Mouse (Mus musculus) right cerebral cortex, postnatal 14 days (tissue): ENCODE results near the gene Aldh1a2.

ENCODE experiments used
- DNase-seq: peaks from one replicate; pipeline ENCODE4 v3.0.0; 2022

Aldh1a2 gene

DNA sequence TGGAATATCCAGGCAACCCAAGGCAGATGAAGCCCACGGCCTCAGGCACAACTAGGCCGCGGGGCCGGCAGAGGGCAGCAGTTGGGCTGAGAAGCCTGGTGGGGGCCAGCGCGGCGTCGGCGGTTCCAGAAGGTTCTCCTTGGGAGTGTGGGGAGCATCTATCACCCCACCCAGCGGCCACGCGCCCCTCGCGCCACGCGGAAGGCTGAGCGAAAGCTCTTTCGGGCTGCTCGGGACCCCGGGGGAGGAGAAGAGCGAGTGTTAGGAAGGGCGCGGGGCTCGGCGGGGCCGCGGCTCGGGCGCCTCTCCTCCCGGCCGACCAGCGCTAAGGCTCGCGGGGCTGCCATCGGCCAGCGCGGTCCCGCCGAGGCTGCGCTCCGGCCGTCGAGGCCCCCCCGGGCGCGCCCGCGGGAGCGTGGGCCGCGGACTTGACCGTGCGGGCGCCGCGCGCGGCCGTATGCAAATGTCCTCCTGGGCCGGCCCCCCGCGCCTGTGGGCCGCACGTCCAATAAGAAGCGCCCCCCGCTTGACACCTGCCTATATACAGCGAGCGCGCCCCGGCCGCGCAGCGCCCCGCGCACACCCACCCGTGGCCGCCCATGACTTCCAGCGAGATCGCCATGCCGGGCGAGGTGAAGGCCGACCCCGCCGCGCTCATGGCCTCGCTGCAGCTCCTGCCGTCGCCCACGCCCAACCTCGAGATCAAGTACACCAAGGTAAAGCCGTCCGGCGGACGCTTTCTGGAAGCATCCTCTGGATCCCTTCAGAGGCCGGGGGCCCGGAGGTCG is at the start of gene Aldh1a2:
Gene Aldh1a2 (plus strand): TSS at position 542 of the 788 bp plus-strand sequence.
- DNase-seq = peak; percentile 52

DNA sequence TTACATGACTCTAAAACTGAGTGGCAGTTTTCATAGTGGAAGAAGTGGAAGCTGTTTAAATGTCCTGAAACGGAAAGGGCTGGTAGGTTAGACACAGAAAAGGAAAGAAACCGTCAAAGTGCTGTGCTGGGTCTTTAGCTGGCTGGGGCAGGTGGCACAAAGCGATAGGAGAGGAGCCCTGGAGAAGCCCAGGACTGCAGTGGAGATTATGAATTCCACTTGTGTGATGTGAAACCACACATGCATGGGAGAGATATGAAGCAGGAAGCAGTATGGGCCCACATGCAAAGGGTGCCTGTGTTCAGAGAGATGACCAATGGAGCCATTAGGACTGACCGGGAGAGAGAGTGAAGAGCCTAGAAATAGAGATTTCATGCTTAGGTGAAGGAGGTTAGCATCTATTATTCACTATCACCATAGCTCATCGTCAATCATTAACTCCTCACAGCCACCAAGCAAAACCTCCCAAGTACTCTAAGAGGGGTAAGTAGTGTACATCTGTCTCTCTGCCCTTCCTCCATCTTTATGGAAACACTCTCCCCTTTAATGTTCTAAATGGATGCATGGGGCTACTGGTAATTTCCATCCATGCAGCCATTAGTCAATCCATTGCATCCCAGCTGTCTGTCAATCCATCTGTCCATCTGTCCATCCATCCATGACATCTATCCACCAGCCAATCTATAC is 49.4 kb upstream of the Aldh1a2 start:
- DNase-seq = no peak

DNA sequence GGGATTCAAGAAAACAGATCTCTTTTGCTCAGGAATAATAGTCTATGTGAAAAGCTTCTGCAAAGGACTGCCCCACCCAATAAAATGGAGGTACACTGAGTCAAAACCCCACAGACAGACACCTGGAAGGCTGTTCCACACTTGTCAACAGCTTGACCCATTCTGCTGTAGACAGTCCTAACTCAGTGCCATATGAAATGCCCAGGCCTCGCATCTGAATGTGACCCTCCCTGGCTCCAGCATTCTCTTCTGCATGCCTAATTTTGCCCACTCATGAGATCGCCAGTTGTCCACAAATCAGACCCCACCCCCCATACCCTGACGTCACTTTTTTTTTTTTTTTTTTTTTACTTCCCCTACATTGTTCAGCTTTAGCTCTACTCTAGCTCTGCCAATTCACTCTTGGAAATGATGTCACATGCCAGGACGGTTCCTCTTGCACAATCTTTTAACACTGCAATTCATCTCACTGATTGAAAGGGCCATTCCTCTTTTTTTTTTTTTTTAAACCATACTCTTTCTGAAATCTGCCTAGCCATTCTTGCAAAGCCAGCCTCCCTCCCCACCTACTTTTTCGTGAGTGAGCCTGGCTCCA is 48.6 kb upstream of the Aldh1a2 start:
- DNase-seq = no peak

DNA sequence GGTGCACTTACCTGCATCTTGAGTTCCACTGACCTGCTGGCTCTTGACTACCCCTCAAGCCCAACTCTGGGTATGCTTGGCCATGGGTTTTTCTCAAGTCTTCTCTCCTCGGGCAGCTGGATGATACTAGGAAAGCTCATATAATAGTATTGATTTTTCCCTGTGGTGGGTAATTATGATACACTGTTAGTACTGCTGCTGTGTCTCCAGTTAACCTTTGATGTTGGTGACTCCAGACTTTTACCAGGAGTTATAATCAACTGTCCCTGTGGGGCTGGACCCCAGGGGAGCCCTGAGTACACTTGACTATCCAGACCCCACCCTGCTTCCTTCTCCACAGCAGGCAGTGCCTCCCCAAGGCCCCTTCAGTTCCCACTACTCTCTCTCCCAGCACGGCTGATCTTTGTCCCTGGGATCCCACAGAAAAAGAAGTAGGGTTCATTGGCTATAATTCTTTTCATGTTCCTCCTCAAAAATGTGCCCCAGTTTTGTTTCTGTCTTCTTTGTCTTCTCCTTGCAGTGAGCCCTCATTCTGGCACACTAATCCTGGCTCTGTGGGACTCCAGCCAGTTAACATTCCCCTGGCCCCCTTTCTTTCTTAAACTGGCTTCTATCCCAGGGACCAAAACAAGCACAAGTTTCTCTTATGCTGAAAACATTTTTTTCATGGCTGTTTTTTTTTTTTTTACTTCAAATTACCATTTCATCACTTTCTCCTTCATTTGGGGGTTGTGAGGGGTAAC is 47.9 kb upstream of the Aldh1a2 start:
- DNase-seq = no peak

DNA sequence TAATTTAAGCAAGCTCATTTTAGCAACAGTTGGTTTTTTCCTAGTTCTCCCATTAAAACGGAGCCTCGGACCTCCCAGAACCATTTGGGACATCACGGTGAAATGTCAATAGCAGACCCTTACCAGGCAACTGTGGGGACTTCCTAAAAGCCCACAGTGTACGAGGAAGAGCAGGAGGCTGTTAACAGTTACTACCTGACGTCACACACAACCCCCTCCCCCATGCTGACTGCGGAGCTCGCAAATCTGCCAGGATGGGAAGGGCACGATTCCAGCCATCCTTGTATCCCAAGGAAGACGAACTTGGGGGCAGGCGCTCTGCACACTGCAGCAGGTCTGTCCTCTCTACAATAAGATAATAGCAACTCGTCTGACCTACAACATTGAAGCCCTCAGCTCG is 47.1 kb upstream of the Aldh1a2 start, which contains the start of gene Aqp9:
Gene Aqp9 (minus strand): TSS at position 172 of the 400 bp plus-strand sequence.
- DNase-seq = peak; percentile 12

DNA sequence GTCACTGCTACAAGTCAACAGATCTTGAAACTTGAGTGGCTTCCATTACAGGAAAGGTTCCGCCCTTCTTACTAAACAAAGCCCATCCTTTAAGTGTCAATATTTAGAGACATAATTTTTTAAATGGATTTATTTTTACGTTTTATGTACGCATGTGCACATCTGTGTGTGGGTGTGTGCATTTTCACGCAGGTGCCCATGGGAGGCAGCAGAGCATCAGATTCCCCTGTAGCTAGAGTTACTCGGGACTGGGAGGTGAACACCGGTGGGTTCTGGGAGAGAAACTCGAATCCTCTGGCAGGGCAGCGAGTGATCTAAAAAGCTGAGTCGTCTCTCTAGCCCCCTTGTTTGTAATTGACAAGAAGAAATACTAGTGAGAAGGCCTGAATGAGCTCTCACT is 42.1 kb upstream of the Aldh1a2 start:
- DNase-seq = no peak

DNA sequence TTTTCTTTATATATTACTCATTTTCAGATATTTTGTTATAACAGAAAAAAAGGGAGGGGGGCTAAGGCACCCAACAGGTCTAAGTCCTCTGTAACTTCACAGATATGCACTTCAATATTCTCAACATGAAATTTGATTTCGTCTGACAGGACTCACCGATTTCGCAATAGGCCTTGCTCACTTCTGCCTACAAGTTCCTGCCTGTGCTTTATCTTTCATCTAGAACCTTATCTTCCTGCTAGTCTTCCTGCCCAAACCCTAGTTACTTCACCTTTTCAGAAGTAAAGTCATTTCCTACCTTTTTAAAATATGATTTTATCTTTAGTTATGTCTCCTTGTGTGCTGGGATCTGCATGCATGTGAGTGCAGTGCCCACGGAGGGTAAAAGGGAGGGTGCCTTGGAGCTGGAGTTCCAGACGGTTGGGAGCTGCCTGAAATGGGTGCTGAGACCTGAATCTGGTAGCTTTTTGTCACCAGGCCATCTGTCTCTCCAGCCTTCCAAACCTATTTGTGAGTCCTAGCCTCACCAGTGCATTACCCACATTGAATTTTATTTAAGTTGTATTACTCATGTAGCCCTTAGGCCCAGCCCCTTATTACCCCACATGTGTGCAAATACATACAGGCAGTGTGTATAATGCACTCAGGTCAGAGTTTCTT is 41.1 kb upstream of the Aldh1a2 start:
- no peak for DNase-seq

DNA sequence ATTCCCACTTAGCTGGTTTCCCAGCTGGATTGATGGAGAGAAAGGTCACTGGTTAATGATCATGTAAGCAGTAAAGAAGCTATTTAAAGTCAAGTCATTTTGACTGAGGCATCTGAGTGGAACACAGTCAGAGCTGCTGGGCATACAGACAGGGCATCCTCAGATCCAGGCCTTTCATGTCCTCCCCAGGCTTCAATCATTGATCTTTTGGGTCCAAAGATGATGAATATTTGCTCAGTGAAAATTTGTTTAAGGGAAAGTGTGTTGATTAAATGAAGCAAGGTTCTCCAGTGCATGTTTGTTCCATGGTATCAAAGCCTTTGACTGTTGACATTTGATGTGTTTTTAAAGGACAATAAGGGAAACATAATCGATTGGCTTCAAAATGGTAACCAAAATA is 39.9 kb upstream of the Aldh1a2 start:
- DNase-seq = no peak

DNA sequence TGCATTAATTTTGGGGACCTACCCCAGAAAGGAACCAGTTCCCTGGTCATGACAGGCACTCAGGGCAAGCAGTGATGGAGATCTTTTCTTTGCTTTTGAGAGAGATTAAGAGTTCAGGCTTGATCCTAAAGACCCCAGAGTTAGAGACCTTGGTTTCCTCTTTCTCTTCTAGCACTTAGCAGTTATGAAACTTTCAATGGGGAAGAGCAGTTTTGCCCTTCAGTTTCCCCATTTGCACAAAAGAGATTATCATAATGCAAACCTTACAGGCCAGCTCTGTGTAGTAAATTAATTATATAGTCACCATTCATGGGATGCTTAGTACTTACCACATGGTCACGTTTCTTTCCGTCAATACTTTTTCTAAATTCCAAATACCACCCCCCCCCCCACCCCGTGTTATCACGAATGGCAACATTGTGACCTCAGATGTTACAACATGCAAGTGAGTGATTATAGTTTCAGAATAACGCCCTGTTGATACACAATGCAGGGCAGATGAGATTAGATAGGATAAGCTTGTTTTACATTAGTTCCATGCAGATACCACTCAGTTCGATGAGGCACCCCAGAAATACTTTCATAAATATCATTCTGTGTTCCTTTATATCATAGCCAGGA is 36.2 kb upstream of the Aldh1a2 start:
- DNase-seq = no peak

DNA sequence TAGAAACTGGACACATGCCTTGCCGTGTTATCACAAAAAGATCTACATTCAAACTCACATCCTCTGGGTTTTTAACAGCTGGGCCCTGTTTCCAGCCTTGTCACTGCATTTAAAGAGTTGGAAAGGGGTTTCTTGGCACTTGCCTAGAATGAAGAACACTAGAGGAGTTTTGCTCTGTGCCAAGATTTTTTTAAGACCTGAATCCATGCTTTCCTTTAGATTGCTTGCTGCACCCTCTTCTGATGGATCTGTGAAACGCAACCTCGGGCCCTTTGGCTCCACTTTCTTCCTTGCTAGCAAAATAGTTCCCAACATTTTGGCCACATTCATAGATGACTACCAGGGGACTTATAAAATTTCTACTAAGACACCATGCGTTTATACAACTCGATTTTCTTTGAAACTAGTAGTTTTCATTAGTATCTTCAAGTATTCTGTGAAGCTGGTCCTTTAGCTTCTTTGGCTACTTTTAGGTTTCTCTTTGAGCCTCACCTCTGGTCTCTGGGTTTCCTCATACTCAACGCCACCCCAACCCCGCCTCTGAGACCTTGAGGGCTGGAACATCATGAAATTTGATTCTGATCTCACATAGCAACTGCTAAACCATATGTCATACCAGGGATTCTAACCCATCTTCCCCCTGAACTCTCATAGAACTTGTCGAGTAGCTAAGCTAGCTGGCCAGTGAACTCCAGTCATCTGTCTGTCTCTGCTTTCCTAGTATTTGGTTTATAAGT is 35.5 kb upstream of the Aldh1a2 start:
- DNase-seq = no peak

DNA sequence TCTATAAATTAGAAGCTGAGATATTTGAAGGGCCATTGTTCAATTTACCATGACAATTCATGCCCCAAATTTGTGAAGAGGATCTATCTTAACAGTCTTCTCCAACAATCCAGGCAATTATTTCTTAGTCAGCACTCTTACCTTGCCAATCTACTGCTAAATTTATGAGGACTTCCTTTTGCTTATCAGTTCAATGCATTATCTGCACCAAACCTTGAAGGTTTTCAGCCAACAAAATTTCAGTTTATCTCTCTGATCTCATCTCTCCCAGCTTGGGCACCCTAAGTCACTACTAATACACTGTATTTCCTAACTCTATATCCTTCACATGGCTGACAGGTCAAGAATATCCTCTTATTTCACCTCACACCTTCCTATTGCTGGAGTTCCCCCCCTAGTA is 30.3 kb upstream of the Aldh1a2 start:
- DNase-seq = no peak

DNA sequence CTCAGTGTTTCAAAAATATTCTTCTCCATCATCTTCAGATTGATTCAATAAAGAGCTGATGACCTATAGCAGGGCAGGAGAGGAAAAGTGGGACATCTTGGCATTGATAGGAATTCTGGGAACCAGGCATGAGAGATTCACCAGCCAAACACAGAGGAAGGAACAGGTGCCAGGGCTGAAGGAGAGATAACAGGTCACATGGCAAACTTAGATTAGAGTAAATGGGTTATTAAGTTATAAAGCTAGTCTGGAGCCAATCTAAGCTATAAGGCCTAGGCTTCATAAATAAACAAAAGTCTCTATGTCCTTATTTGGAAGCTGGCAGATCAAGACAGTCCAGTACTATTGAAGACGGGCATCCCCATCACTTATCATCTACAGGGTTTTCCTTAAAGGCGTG is 29.8 kb upstream of the Aldh1a2 start:
- DNase-seq = no peak

DNA sequence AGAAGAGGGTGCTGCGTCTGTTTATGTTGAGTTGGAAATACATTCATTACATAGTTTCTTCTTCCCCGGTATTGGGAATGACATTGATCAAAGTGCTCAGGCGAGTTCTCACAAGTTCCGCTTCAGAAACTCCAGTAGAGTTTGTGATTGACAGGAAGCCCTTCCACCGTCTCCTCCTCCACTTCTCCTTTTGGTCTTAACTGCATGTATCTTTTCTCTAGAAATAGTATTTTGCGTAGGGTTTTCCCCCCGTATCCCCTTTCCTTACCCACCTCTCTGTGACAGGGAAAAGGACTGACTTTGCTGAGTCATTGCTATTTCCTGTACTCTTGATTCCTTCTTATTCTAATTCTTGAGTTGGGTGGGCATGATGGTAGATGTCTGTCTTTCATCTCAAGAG is 28.2 kb upstream of the Aldh1a2 start:
- DNase-seq = no peak

DNA sequence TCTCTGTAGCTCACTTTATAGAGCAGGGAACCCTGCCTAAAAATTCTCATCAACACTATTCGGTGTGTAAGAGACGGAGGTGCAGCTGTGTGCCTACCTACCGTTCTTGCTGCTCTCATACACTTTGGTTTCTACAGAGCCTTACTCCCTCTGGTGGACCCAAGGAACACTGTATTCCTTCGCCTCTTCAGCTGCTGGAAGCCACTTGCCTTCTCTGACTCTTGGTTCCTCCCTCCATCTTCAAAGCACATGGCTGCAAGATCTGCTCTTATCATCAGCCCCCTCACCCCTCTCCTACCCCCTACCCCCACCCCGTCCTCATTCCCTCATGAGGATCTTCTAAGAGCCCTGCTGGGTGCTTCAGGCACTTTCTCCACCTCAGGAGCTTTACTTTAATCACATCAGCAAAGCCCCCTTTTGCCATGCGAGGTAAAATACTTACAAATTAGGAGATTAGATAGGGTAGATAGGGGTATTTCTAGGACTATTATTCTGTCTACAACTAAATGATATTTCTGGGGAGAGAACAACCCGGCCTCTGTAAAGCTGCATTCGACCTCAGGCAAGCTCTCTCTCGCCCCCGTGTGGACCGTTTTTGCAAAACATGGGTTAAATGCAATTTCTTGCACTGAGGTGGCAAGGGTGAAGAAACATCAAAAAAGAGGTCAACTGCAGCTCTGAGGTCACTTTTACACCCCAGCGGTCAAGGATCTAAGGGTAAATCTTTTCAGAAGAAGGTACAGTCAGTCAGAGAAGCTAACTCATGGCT is 26.8 kb upstream of the Aldh1a2 start:
- peak; percentile 77 for DNase-seq

DNA sequence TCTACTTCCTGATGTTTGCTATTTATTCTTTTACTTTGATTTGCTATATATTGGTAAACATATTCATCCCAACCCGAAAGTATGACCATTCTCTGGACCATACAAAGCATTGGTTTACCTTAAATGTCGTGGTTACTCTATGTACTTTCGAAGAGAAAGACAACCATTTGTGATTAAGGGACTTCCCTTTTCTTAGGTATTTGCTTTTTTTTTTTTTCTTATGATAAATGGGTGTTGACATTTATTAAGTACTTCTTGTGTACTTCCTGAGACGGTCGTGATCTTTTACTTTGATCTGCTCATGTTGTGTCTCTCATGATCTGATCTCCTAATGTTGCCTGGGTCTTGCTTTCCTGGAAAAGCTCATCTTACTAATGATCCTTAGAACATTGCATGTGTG is 16.8 kb upstream of the Aldh1a2 start:
- no peak for DNase-seq

DNA sequence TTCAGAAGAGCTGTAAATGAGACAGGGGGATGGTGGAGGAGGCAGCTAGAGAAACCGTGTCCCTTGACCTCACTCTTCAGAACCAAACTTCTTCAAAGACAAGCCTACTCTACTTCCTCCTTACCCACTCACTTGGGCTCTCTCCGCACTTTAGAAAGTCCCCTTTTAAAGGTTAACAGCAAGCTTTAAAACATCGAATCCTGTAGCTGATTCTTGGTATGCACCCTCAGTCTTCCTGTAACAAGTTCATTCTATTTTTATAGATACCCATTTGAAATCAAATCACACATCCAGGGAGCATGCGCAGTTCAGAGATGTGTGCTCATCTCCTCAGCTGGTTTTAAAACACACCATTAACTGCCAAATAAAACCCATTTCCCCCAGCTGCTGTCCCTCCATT is 13.3 kb upstream of the Aldh1a2 start:
- DNase-seq = no peak

DNA sequence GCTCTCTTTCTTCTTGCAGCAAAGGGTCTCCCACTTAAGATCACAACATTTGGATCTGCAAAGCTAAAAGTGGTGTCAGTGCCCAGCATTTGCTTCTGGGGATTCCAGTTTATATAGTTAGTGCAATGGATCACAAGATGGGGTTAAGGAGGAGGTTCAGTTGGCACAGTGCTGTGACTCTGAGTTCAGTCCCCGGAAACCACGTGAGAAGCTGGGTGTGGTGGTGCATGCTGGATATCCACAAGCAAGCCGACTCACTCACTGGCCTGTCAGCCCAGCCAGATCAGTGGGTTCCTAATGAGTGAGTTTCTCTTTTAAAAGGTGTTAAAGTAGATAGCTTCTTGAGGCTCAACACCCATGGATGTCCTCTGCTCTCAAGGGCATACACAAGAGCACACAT is 6.3 kb upstream of the Aldh1a2 start:
- no peak for DNase-seq

DNA sequence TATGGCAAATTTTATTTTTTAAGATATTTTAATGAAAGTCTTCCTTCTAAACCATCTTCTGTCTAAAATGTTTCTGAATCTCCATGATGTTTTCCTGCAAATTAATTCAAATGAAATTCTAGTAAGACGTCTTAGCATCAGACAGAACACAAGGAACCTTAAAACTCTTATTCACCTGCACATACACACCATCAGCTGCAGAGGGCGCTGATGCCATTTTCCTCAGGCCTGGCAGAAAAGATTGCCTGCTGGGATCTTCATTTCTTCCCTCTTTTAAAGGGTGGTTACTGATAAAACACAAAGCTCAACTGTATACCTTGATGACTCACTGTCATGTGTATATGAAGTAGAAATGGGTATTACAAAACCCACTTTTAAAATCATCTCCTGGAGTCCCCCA is 4.7 kb upstream of the Aldh1a2 start:
- peak; percentile 17 for DNase-seq

DNA sequence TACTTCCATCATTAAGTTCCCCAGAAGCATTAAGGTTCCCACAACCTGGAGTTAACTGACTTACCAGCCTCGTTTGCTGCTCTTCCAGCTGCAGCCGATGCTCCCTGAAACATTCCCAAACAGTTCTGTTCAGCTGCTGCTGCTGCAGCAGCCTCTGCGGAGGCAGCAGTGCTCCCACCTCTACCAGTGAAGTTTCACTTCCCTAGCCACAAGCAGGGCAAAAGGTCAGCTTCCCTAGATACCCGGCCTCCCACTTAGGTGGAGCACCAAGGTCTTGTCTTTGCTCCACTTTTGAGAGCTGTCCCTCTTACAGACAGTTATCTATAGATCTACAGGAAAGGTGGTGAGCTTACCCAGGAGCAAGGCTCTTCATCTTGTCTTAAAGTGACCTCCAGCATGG is 2.0 kb upstream of the Aldh1a2 start:
- no peak for DNase-seq

DNA sequence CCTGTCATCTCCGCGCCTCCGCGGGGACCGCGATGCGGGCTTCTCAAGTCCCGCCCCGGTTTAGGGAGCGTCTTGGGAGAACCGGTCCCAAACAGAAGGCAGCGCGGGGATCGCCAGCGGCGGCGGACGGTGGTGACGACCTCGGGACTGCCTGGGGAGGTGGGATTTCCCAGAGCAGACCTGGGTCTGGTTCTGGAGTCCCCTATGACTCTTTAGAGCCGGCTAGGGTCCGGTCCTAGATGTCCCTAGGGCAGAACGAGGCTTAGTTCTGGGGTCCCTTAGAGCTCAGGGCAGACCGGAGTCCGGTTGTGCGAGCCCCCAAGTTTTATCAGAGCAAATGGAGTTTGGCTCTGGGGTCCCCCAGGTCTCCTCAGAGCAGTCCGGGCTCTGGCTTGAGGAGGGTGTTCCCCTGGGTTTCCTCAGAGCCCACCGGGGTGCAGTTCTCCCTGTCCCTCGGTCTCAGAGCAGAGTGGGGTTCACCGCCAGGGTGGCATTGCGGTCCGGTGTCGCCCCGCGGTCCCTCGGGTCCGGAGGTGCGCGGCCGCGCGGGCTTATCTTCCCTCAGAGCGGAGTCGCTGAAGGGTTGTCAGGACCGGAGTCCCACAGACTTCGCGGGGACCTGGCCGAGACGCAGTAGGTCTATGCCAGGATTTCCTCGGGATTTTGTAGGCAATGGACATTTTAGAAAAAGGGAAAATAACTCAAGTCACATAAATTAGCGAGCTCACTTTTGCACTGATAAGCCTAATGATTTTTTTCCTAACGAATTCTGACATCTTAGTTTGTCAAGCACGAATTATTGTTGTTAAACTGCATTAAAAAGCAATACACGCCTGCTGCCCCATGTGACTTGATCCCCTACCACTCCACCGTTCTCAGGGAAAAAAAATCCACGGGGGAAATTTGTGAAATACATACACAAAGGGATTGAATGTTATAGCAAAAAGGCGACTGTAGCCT is 727 bp downstream of the Aldh1a2 start:
- DNase-seq = no peak
